Mouse (Mus musculus): Measurements from ENCODE around the gene Igdcc4. TPM values are rescaled to one million over a fixed set of nuclear protein-coding genes. Genes with fewer than 3 reads are reported as not detected.
A peak's percentile ranks its signal among the peaks of the same experiment; 100 is the strongest.

The Igdcc4 gene
- polyA plus RNA-seq (2012; fragmentation: generic; extraction: Trizol): 9.4 TPM

DNA sequence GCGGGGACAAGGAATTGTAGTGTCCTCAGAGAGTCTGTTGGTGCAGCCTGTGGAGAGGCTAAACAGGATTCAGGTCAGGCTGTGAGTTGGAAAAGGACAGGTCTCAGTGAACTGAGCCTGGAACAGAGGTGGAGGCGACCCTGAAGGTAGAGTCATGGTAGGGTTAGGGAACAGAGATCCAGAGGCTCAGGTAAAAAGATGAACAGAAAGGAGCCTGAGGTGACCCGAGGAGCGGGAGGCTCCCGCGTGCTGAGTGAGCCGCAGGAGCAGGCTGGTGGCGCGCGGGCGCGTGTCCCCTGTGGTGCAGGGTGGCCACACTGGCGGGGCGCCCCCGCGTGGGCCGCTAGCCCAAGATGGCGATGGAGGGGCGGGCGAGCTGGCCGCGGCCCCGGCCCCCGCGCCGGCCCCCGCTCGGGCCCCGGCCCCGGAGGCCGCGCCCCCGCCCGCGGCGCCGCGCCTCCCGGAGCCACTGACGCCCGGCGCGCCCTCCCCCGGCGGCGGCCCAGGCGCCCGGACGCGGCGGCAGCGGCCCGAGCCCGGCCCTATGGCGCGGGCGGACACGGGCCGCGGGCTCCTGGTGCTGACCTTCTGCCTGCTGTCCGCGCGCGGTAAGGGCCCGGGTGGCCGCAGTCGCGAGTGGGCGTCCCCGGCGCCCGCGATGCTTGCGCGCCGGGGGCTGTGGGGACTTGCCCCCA is at the start of gene Igdcc4:
Gene Igdcc4, plus strand, starts transcription at position 496 of the 695 bp plus-strand sequence.
- Histone ChIP-seq H3K79me2 (ENCODE audit: control insufficient read depth, insufficient read depth) (no peaks in the 10 kb centered on the region), H3K27me3 (ENCODE audit: control insufficient read depth, insufficient read depth, insufficient read length) (no peaks in the 10 kb centered on the region), H3K4me3 (peak within 1 kb of the TSS; percentile 37), H3K4me2 (ENCODE audit: low read depth) (peak within 1 kb of the TSS; percentile 86), H3K36me3 (ENCODE audit: control insufficient read depth, insufficient read depth) (no peaks in the 10 kb centered on the region), H3ac (ENCODE audit: control insufficient read depth, insufficient read length) (peak within 1 kb of the TSS; percentile 63)
- no peak for TF ChIP-seq USF1 (IDR thresholded peaks at IDR 0.05; ENCODE audit: low read depth)
- no peak for TF ChIP-seq POLR2AphosphoS2 (IDR thresholded peaks at IDR 0.05; ENCODE audit: insufficient read length, low read depth)
- TF ChIP-seq CEBPB (IDR thresholded peaks at IDR 0.05; ENCODE audit: insufficient read depth, poor library complexity, severe bottlenecking): no peak
- no peak for TF ChIP-seq REST (IDR thresholded peaks at IDR 0.05; ENCODE audit: insufficient read depth, insufficient read length)
- no peak for TF ChIP-seq E2F4 (IDR thresholded peaks at IDR 0.05; ENCODE audit: insufficient read depth)
- no peak for TF ChIP-seq MAX (IDR thresholded peaks at IDR 0.05; ENCODE audit: low read depth)

DNA sequence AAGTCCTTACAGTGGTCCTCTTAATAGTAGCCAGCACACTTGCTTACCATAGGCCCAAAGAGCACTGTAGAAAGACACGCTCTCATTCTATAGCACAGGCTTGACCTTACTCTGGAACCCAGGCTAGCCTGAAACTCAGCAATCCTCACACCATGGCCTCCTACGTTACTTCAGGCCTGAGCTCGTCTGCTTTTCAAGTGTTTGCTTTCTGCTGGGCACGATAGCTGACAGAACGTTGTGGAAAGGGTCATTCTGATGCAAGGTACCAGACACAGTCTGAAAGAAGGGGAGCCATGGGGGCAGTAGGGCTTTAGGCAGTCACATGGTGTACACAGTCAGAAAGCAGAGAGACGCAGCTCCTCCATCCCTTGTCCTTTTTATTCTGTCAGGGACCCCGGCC is 37.0 kb upstream of the Igdcc4 start:
- peaks cover 24% of the 10 kb centered on the region for H3K36me3 ChIP-seq (ENCODE audit: control insufficient read depth, insufficient read depth)
- TF ChIP-seq REST (IDR thresholded peaks at IDR 0.05; ENCODE audit: insufficient read depth, insufficient read length) (no peak), POLR2A (IDR thresholded peaks at IDR 0.05; ENCODE audit: insufficient read length, low read depth) (no peak), CEBPB (IDR thresholded peaks at IDR 0.05; ENCODE audit: insufficient read depth, poor library complexity, severe bottlenecking) (no peak)

GRCm38 (mm10) chr9:65070587-65070986 is 30.7 kb upstream of the Igdcc4 start:
- no peak overlapping the region for H3K4me2 ChIP-seq (ENCODE audit: low read depth)
- TF ChIP-seq CEBPB (IDR thresholded peaks at IDR 0.05; ENCODE audit: insufficient read depth, poor library complexity, severe bottlenecking) (no peak), SRF (IDR thresholded peaks at IDR 0.05; ENCODE audit: control insufficient read depth, insufficient read length, low read depth) (no peak), E2F4 (IDR thresholded peaks at IDR 0.05; ENCODE audit: insufficient read depth) (no peak), REST (IDR thresholded peaks at IDR 0.05; ENCODE audit: insufficient read depth, insufficient read length) (no peak), MYOD1 (IDR thresholded peaks at IDR 0.05; ENCODE audit: control insufficient read depth in 1 of 3, insufficient read length in 2 of 3, low read depth in 2 of 3) (no peak), USF1 (IDR thresholded peaks at IDR 0.05; ENCODE audit: low read depth) (no peak), POLR2A (IDR thresholded peaks at IDR 0.05; ENCODE audit: insufficient read length, low read depth) (no peak), TCF3 (IDR thresholded peaks at IDR 0.05; ENCODE audit: insufficient read length, low read depth) (no peak), POLR2AphosphoS2 (IDR thresholded peaks at IDR 0.05; ENCODE audit: insufficient read length, low read depth) (no peak), TCF12 (IDR thresholded peaks at IDR 0.05; ENCODE audit: insufficient read depth, poor library complexity, severe bottlenecking) (no peak), MAX (IDR thresholded peaks at IDR 0.05; ENCODE audit: low read depth) (no peak), MYOG (IDR thresholded peaks at IDR 0.05; ENCODE audit: control insufficient read depth in 1 of 3, insufficient read depth in 1 of 3, insufficient read length in 2 of 3, low read depth in 2 of 3) (no peak)
- H3K36me3 ChIP-seq (ENCODE audit: control insufficient read depth, insufficient read depth): peaks cover 20% of the 10 kb centered on the region
- no peak overlapping the region for H3K4me3 ChIP-seq
- H3K79me2 ChIP-seq (ENCODE audit: control insufficient read depth, insufficient read depth): no peaks in the 10 kb centered on the region
- H3K27me3 ChIP-seq (ENCODE audit: control insufficient read depth, insufficient read depth, insufficient read length): no peaks in the 10 kb centered on the region
- H3ac ChIP-seq (ENCODE audit: control insufficient read depth, insufficient read length): no peak overlapping the region

More for the DNA sequence above, 37.0 kb upstream of the Igdcc4 start:
- no peaks in the 10 kb centered on the region for H3K79me2 ChIP-seq (ENCODE audit: control insufficient read depth, insufficient read depth)
- H3ac ChIP-seq (ENCODE audit: control insufficient read depth, insufficient read length): no peak overlapping the region
- no peak overlapping the region for H3K4me2 ChIP-seq (ENCODE audit: low read depth)
- no peak overlapping the region for H3K4me3 ChIP-seq
- H3K27me3 ChIP-seq (ENCODE audit: control insufficient read depth, insufficient read depth, insufficient read length): no peaks in the 10 kb centered on the region

- TF ChIP-seq E2F4 (IDR thresholded peaks at IDR 0.05; ENCODE audit: insufficient read depth): no peak
- TF ChIP-seq MYOG (IDR thresholded peaks at IDR 0.05; ENCODE audit: control insufficient read depth in 1 of 3, insufficient read depth in 1 of 3, insufficient read length in 2 of 3, low read depth in 2 of 3): no peak
- TF ChIP-seq POLR2AphosphoS2 (IDR thresholded peaks at IDR 0.05; ENCODE audit: insufficient read length, low read depth): no peak
- TF ChIP-seq MYOD1 (IDR thresholded peaks at IDR 0.05; ENCODE audit: control insufficient read depth in 1 of 3, insufficient read length in 2 of 3, low read depth in 2 of 3): no peak
- TF ChIP-seq SRF (IDR thresholded peaks at IDR 0.05; ENCODE audit: control insufficient read depth, insufficient read length, low read depth): no peak
- no peak for TF ChIP-seq REST (IDR thresholded peaks at IDR 0.05; ENCODE audit: insufficient read depth, insufficient read length)
- no peak for TF ChIP-seq USF1 (IDR thresholded peaks at IDR 0.05; ENCODE audit: low read depth)
- TF ChIP-seq MAX (IDR thresholded peaks at IDR 0.05; ENCODE audit: low read depth): no peak
- TF ChIP-seq TCF12 (IDR thresholded peaks at IDR 0.05; ENCODE audit: insufficient read depth, poor library complexity, severe bottlenecking): no peak
- TF ChIP-seq CEBPB (IDR thresholded peaks at IDR 0.05; ENCODE audit: insufficient read depth, poor library complexity, severe bottlenecking): no peak
- Histone ChIP-seq H3K4me2 (ENCODE audit: low read depth) (no peak overlapping the region), H3K27me3 (ENCODE audit: control insufficient read depth, insufficient read depth, insufficient read length) (no peaks in the 10 kb centered on the region), H3K4me3 (no peak overlapping the region), H3K36me3 (ENCODE audit: control insufficient read depth, insufficient read depth) (peaks cover 24% of the 10 kb centered on the region), H3K79me2 (ENCODE audit: control insufficient read depth, insufficient read depth) (no peaks in the 10 kb centered on the region), H3ac (ENCODE audit: control insufficient read depth, insufficient read length) (no peak overlapping the region)
These were observed 27.7 kb upstream of the Igdcc4 start for GRCm38 (mm10) chr9:65073555-65073954.

DNA sequence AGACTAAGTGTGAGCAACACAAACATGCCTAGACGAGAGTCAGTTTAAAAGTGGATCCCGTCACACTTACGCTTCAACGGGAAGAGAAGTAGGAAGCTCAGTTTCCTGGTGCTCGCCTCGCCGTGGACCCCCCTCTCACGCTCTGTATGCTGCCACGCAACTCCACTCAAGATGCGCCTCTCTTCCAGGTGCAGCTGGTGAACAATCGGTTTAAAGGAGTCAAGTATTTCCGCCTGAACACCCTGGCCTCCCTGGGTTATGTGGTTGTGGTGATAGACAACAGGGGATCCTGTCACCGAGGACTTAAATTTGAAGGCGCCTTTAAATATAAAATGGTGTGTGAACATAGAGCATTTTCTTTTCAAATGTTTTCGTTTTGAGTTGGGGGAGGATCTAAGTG is 27.0 kb upstream of the Igdcc4 start:
- Histone ChIP-seq H3K79me2 (ENCODE audit: control insufficient read depth, insufficient read depth) (no peaks in the 10 kb centered on the region), H3K4me3 (no peak overlapping the region), H3K4me2 (ENCODE audit: low read depth) (no peak overlapping the region), H3K27me3 (ENCODE audit: control insufficient read depth, insufficient read depth, insufficient read length) (no peaks in the 10 kb centered on the region), H3ac (ENCODE audit: control insufficient read depth, insufficient read length) (no peak overlapping the region), H3K36me3 (ENCODE audit: control insufficient read depth, insufficient read depth) (peaks cover 31% of the 10 kb centered on the region)
- TF ChIP-seq USF1 (IDR thresholded peaks at IDR 0.05; ENCODE audit: low read depth): no peak
- TF ChIP-seq E2F4 (IDR thresholded peaks at IDR 0.05; ENCODE audit: insufficient read depth): no peak
- TF ChIP-seq MYOD1 (IDR thresholded peaks at IDR 0.05; ENCODE audit: control insufficient read depth in 1 of 3, insufficient read length in 2 of 3, low read depth in 2 of 3): no peak
- no peak for TF ChIP-seq MAX (IDR thresholded peaks at IDR 0.05; ENCODE audit: low read depth)
- TF ChIP-seq MYOG (IDR thresholded peaks at IDR 0.05; ENCODE audit: control insufficient read depth in 1 of 3, insufficient read depth in 1 of 3, insufficient read length in 2 of 3, low read depth in 2 of 3): no peak
- no peak for TF ChIP-seq TCF3 (IDR thresholded peaks at IDR 0.05; ENCODE audit: insufficient read length, low read depth)
- TF ChIP-seq TCF12 (IDR thresholded peaks at IDR 0.05; ENCODE audit: insufficient read depth, poor library complexity, severe bottlenecking): no peak
- no peak for TF ChIP-seq REST (IDR thresholded peaks at IDR 0.05; ENCODE audit: insufficient read depth, insufficient read length)
- TF ChIP-seq SRF (IDR thresholded peaks at IDR 0.05; ENCODE audit: control insufficient read depth, insufficient read length, low read depth): no peak
- TF ChIP-seq POLR2A (IDR thresholded peaks at IDR 0.05; ENCODE audit: insufficient read length, low read depth): no peak
- no peak for TF ChIP-seq CEBPB (IDR thresholded peaks at IDR 0.05; ENCODE audit: insufficient read depth, poor library complexity, severe bottlenecking)
- no peak for TF ChIP-seq POLR2AphosphoS2 (IDR thresholded peaks at IDR 0.05; ENCODE audit: insufficient read length, low read depth)
